Mouse (Mus musculus): ENCODE measurements around the gene Olfr486. TPM values are rescaled to one million over a fixed set of nuclear protein-coding genes. Genes with fewer than 3 reads are reported as not detected.

Gene Olfr486
- not detected for polyA plus RNA-seq (2014; fragmentation: Illumina TruSeq; extraction: RNeasy Lipid Tissue Mini Kit (QIAGEN cat#74804); ENCODE audit: low read depth, low replicate concordance)

DNA sequence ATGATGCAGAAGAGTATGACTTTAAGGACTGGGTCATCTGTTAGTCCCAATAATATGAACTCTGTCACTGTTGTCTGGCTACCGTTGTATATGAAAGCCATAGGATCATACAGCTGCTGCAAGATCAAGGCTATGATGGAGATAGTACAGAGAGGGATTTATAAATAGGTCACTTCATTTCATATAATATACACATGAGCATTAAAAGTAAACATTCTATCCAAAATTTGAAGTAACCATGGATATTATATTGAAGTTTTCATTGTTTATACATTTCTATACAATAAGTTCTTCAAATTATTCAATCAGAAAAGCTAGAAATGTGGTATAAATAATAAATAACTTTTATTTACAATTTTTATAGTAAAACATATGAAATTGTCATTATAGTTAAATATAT lies at the start of gene Olfr486:
Gene Olfr486 (minus strand): TSS at position 101 of the 400 bp plus-strand sequence.

DNA sequence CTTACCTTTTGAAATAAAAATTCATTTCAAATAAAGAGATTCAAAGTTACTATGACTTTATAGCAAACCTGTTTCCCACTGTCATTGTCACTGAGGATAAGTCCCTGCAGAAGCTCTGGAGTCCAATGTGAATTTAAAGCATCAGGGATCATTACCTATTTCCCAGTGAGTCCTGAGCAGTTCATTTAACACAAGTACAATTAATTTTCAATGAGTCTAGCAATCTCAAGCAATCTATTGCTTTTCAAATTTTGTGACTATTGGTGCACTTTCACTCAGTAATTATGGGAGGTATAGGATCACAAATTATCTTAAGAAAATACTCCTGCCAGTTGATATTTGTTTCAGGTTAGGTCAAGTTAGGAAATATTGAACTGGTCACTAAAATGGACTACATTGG lies 42.0 kb upstream of the Olfr486 start, which contains the start of gene Olfr487:
Gene Olfr487 (minus strand): TSS at position 101 of the 400 bp plus-strand sequence.

DNA sequence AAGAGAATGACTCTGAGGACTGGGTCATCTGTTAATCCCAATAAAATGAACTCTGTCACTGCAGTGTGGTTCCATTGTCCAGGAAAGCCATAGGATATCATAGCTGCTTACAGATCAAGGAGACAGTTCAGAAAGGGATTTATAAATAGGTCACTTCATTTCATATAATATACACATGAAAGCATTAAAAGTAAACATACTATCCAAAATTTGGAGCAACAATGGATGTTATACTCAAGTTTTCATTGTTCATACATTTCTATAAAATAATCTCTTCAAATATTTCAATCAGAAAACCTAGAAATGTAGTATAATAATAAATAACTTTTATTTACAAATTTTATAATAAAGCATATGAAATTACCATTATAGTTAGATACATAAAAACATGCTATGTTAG lies 12.8 kb downstream of the Olfr486 start, which contains the start of gene Olfr485:
Gene Olfr485 (minus strand): TSS at position 101 of the 400 bp plus-strand sequence.

DNA sequence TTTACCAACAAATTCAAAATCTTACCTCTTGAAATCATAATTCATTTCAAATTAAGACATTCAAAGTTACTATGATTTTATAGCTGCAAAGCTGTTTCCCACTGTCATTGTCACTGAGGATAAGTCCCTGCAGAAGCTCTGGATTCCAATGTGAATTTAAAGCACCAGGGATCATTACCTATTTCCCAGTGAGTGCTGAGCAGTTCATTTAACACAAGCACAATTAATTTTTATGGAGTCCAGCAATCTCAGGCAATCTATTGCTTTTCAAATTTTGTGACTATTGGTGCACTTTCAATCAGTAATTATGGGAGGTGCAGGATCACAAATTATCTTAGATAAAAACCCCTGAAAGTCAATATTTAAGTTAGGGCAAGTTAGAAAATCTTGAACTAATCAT lies 45.2 kb downstream of the Olfr486 start, which contains the start of gene Olfr484:
Gene Olfr484 (minus strand): TSS at position 101 of the 400 bp plus-strand sequence.

Other genes starting within 250 kb of the Olfr486 start
- gene Olfr473, start 242.3 kb downstream of the Olfr486 start, polyA plus RNA-seq (2014; fragmentation: Illumina TruSeq; extraction: RNeasy Lipid Tissue Mini Kit (QIAGEN cat#74804); ENCODE audit: low read depth, low replicate concordance): not detected
- gene Olfr474, start 218.1 kb downstream of the Olfr486 start, polyA plus RNA-seq (2014; fragmentation: Illumina TruSeq; extraction: RNeasy Lipid Tissue Mini Kit (QIAGEN cat#74804); ENCODE audit: low read depth, low replicate concordance): not detected
- not detected for gene Olfr476, start 207.9 kb downstream of the Olfr486 start, polyA plus RNA-seq (2014; fragmentation: Illumina TruSeq; extraction: RNeasy Lipid Tissue Mini Kit (QIAGEN cat#74804); ENCODE audit: low read depth, low replicate concordance)
- gene Olfr477, start 186.0 kb downstream of the Olfr486 start, polyA plus RNA-seq (2014; fragmentation: Illumina TruSeq; extraction: RNeasy Lipid Tissue Mini Kit (QIAGEN cat#74804); ENCODE audit: low read depth, low replicate concordance): not detected
- not detected for gene Olfr478, start 138.8 kb downstream of the Olfr486 start, polyA plus RNA-seq (2014; fragmentation: Illumina TruSeq; extraction: RNeasy Lipid Tissue Mini Kit (QIAGEN cat#74804); ENCODE audit: low read depth, low replicate concordance)
- gene Olfr479, start 122.0 kb downstream of the Olfr486 start, polyA plus RNA-seq (2014; fragmentation: Illumina TruSeq; extraction: RNeasy Lipid Tissue Mini Kit (QIAGEN cat#74804); ENCODE audit: low read depth, low replicate concordance): not detected
- not detected for gene Olfr480, start 105.4 kb downstream of the Olfr486 start, polyA plus RNA-seq (2014; fragmentation: Illumina TruSeq; extraction: RNeasy Lipid Tissue Mini Kit (QIAGEN cat#74804); ENCODE audit: low read depth, low replicate concordance)
- not detected for gene Olfr481, start 92.9 kb downstream of the Olfr486 start, polyA plus RNA-seq (2014; fragmentation: Illumina TruSeq; extraction: RNeasy Lipid Tissue Mini Kit (QIAGEN cat#74804); ENCODE audit: low read depth, low replicate concordance)
- not detected for gene Olfr482, start 75.2 kb downstream of the Olfr486 start, polyA plus RNA-seq (2014; fragmentation: Illumina TruSeq; extraction: RNeasy Lipid Tissue Mini Kit (QIAGEN cat#74804); ENCODE audit: low read depth, low replicate concordance)
- gene Olfr483, start 71.9 kb downstream of the Olfr486 start, polyA plus RNA-seq (2014; fragmentation: Illumina TruSeq; extraction: RNeasy Lipid Tissue Mini Kit (QIAGEN cat#74804); ENCODE audit: low read depth, low replicate concordance): not detected
- gene Olfr484, start 45.3 kb downstream of the Olfr486 start, polyA plus RNA-seq (2014; fragmentation: Illumina TruSeq; extraction: RNeasy Lipid Tissue Mini Kit (QIAGEN cat#74804); ENCODE audit: low read depth, low replicate concordance): not detected
- gene Olfr485, start 12.9 kb downstream of the Olfr486 start, polyA plus RNA-seq (2014; fragmentation: Illumina TruSeq; extraction: RNeasy Lipid Tissue Mini Kit (QIAGEN cat#74804); ENCODE audit: low read depth, low replicate concordance): not detected
- gene Olfr487, start 41.9 kb upstream of the Olfr486 start, polyA plus RNA-seq (2014; fragmentation: Illumina TruSeq; extraction: RNeasy Lipid Tissue Mini Kit (QIAGEN cat#74804); ENCODE audit: low read depth, low replicate concordance): not detected
- gene Olfr488, start 85.6 kb upstream of the Olfr486 start, polyA plus RNA-seq (2014; fragmentation: Illumina TruSeq; extraction: RNeasy Lipid Tissue Mini Kit (QIAGEN cat#74804); ENCODE audit: low read depth, low replicate concordance): not detected
- gene Olfr490, start 116.2 kb upstream of the Olfr486 start, polyA plus RNA-seq (2014; fragmentation: Illumina TruSeq; extraction: RNeasy Lipid Tissue Mini Kit (QIAGEN cat#74804); ENCODE audit: low read depth, low replicate concordance): not detected
- gene Olfr491, start 140.7 kb upstream of the Olfr486 start, polyA plus RNA-seq (2014; fragmentation: Illumina TruSeq; extraction: RNeasy Lipid Tissue Mini Kit (QIAGEN cat#74804); ENCODE audit: low read depth, low replicate concordance): not detected
- gene Olfr492, start 150.9 kb upstream of the Olfr486 start, polyA plus RNA-seq (2014; fragmentation: Illumina TruSeq; extraction: RNeasy Lipid Tissue Mini Kit (QIAGEN cat#74804); ENCODE audit: low read depth, low replicate concordance): not detected
- not detected for gene Olfr493, start 174.2 kb upstream of the Olfr486 start, polyA plus RNA-seq (2014; fragmentation: Illumina TruSeq; extraction: RNeasy Lipid Tissue Mini Kit (QIAGEN cat#74804); ENCODE audit: low read depth, low replicate concordance)
- not detected for gene Olfr494, start 192.6 kb upstream of the Olfr486 start, polyA plus RNA-seq (2014; fragmentation: Illumina TruSeq; extraction: RNeasy Lipid Tissue Mini Kit (QIAGEN cat#74804); ENCODE audit: low read depth, low replicate concordance)
- gene Olfr495, start 220.4 kb upstream of the Olfr486 start, polyA plus RNA-seq (2014; fragmentation: Illumina TruSeq; extraction: RNeasy Lipid Tissue Mini Kit (QIAGEN cat#74804); ENCODE audit: low read depth, low replicate concordance): not detected
- gene Olfr497, start 247.7 kb upstream of the Olfr486 start, polyA plus RNA-seq (2014; fragmentation: Illumina TruSeq; extraction: RNeasy Lipid Tissue Mini Kit (QIAGEN cat#74804); ENCODE audit: low read depth, low replicate concordance): not detected